8 mouse cellular contexts compared by ENCODE assay signal in the genomic region with DNA sequence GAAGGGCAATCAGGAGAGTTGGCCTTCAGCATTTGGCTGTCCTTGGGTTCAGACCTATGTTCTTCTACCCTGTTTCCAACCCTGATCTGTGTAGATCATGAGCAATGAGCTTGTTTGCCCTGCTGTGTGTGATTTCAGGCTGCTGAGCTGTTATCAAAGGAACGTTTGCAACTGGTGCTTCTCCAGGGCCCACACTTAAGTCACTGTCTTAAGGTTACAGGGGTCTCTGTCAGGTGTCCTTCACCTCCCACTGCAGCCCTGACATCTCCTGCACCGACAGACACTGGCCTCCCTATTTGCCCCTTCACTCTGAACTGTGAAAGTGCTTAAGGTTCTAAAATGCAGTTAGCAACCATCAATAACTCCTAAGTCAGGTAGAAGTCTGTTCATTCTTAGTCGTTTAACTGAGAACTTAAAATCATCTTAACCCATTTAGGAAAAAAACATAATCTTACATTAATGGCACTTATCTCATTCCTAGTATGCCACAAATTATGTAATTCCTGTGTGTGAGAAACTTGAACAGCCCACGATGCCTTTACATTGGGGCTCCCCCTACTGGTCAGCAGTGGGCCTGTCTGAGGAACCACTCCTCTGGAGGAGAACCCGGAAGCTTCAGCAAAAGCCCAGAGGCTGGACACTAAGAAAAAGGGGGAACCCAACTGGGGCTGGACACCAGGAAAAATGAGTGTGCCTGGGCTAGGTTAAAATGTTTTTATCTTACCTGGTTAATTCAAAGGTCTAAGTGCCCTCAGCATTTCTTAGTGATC.
DNase-seq lines count a peak whose midpoint lies in the region; ATAC-seq and TF ChIP-seq lines count a peak whose summit lies in the region.

No protein-coding gene starts in this region.

- no peak overlapping the region for H3K27ac ChIP-seq in intestine, postnatal 0 days (ENCODE audit: low read depth, low read length)
- no peak overlapping the region for H3K27ac ChIP-seq in limb, embryonic 10.5 days

- no peaks in the 10 kb centered on the region for H3K27me3 ChIP-seq in intestine, postnatal 0 days (replicated peaks; ENCODE audit: control insufficient read depth, insufficient read depth, low read length)
- H3K27me3 ChIP-seq in limb, embryonic 10.5 days (ENCODE audit: low read depth, poor library complexity, severe bottlenecking), result peaks cover 39% of the 10 kb centered on the region

- 20% methylated on average over 5 of the region's 5 CpGs for WGBS in intestine, postnatal 0 days
- 23% methylated on average over 5 of the region's 5 CpGs for WGBS in limb, embryonic 10.5 days

- H3K4me2 ChIP-seq in intestine, postnatal 0 days (replicated peaks; ENCODE audit: low read depth), result no peak overlapping the region

- no peak overlapping the region for H3K9ac ChIP-seq in intestine, postnatal 0 days (ENCODE audit: low read depth, low read length)

- H3K36me3 ChIP-seq in intestine, postnatal 0 days (ENCODE audit: control insufficient read depth, insufficient read depth), result no peaks in the 10 kb centered on the region
- no peaks in the 10 kb centered on the region for H3K36me3 ChIP-seq in limb, embryonic 10.5 days

- H3K4me3 ChIP-seq in intestine, postnatal 0 days (ENCODE audit: low read depth, low read length), result no peak overlapping the region
- H3K4me3 ChIP-seq in limb, embryonic 10.5 days, result no peak overlapping the region

- DNase-seq in spleen, adult 18-20 months, result peak; percentile 30 to 56
- DNase-seq in spleen, adult 12 weeks (ENCODE audit: low spot score), result no peak
- DNase-seq in cerebellum, adult 9-10 months, result peak; percentile 35
- DNase-seq in frontal cortex, postnatal 25 days (ENCODE audit: low spot score in 2 of 2), result peak; percentile 68 to 79
- peak; percentile 85 for DNase-seq in limb, embryonic 10.5 days (ENCODE audit: low spot score)
- DNase-seq in naive thymus-derived CD4-positive, alpha-beta T cell, adult 2 months (ENCODE audit: low read depth), result peak; percentile 62
- DNase-seq in testis, postnatal 10 days (ENCODE audit: low spot score), result peak; percentile 89

- no peaks in the 10 kb centered on the region for H3K4me1 ChIP-seq in intestine, postnatal 0 days (replicated peaks; ENCODE audit: control insufficient read depth, insufficient read depth, low read length)
- H3K4me1 ChIP-seq in limb, embryonic 10.5 days, result peaks cover 6% of the 10 kb centered on the region; the same call in 1 of the 2 replicates

- ATAC-seq in intestine, postnatal 0 days, result 0 out of 2 replicates have a peak, but pooled peaks have one; percentile 43

- H3K9me3 ChIP-seq in intestine, postnatal 0 days (ENCODE audit: control insufficient read depth), result no peaks in the 10 kb centered on the region
- H3K9me3 ChIP-seq in limb, embryonic 10.5 days (replicated peaks), result no peaks in the 10 kb centered on the region

- TF ChIP-seq CTCF in intestine, postnatal 0 days (IDR thresholded peaks at IDR 0.05; ENCODE audit: low read depth), result peak; percentile 95
